Mouse (Mus musculus): ENCODE measurements around the gene Plekhg6.

DNA sequence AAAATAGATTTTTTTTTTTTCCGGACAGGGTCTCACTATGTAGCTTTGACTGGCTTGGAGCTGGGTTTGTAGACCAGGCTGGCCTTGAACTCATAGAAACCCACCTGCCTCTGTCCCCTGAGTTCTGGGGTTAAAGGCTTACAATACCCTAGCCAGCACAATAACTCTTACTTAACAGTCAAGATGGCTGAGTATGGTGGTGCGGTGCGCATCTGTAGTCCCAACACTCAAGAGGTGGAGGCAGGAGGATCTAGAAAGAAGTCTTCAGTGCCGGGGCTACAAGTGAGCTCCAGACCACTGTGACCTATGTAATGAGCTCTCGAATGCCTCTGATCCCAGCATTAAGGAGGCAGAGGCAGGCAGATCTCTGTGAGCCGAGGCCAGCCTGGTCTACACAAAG is 31.1 kb upstream of the Plekhg6 start:
- TF ChIP-seq CTCF (IDR thresholded peaks at IDR 0.05; ENCODE audit: low read depth) (no peak), EP300 (IDR thresholded peaks at IDR 0.05; ENCODE audit: low read depth) (no peak)
